Mouse (Mus musculus) left cerebral cortex, postnatal 36 days (tissue): ENCODE results near the gene Scamp1. TPM values are rescaled to one million over a fixed set of nuclear protein-coding genes. Genes with fewer than 3 reads are reported as not detected.
"Not testable (repeated sequence)": the region's sequence is repeated elsewhere in the genome, so short reads cannot be mapped to it uniquely, and the experiment has no call there.

Source experiments
- DNase-seq, 2 experiments: peaks; one replicate each; pipeline ENCODE4 v3.0.0; 2021 to 2022; ENCODE audit warnings: low spot score in 2 of 2, mixed read lengths in 1 of 2
- intact Hi-C: fragments of 180-260 bp; cut with DNase I; formaldehyde crosslinking; loops from one replicate; pipeline ENCODE4 v1.15.1; 2025
- total RNA-seq, 2 experiments: library from RNA; stranded (reverse); gene quantifications; 2 replicates each; pipeline ENCODE4 v1.2.3; 2021

The Scamp1 gene
- total RNA-seq, result 100 to 1,000 TPM; 170 to 175 TPM

- intact Hi-C loops, result loop anchor here (2.0 to 10.0 kb wide), 2 partner anchors 73 to 491 kb away; partner anchors contain the start of gene Ap3b1
- peak; percentile 91 to 95 for DNase-seq
Observed at GRCm38 (mm10) chr13:94285281-94285871, at the start of gene Scamp1. Gene Scamp1 (minus strand): TSS chr13:94285857.

- no peak for DNase-seq
- intact Hi-C loops, result no loop called here
Observed at GRCm38 (mm10) chr13:94330392-94330979, 44.8 kb upstream of the Scamp1 start.

DNA sequence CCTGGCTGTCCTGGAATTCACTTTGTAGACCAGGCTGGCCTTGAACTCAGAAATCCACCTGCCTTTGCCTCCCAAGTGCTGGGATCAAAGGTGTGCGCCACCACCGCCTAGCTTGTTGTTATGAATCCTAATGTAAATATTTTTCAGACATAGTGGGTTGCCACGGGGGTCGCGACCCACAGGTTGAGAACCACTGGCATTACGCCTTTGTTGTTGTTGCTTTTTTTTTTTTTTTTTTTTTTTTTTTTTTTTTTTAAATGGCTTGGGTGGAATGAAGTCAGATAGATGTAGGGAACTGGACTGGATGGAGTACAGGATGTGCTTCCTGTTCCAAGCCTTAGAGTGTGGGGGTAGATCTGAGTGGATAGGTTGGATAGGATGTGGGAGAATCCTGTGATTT is 43.3 kb upstream of the Scamp1 start:
- intact Hi-C loops, result not testable (repeated sequence)

GRCm38 (mm10) chr13:94328063-94328462 is 42.4 kb upstream of the Scamp1 start:
- intact Hi-C loops, result no loop called here
- DNase-seq, result no peak

More for the DNA sequence above, 43.3 kb upstream of the Scamp1 start:
- DNase-seq, result not testable (repeated sequence)

DNA sequence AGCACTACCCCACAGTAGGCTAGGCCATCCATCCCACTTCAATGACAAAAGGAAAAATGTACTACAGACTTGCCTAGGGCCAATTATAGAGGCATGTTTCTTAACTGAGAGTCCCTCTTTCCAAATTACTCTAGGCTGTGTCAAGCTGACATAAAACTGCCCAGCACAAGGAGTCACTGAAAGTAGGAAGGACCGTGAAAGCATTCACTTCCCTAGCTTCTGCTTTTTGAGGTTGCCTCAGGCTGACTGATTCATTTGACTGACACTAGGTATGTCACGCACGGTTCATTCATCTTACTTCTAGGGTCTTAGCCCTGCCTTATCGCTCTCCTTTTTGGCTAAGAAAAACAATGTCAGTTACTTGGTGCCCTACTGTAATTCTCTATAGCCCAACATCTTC is 36.8 kb upstream of the Scamp1 start:
- DNase-seq, result no peak
- intact Hi-C loops, result no loop called here

DNA sequence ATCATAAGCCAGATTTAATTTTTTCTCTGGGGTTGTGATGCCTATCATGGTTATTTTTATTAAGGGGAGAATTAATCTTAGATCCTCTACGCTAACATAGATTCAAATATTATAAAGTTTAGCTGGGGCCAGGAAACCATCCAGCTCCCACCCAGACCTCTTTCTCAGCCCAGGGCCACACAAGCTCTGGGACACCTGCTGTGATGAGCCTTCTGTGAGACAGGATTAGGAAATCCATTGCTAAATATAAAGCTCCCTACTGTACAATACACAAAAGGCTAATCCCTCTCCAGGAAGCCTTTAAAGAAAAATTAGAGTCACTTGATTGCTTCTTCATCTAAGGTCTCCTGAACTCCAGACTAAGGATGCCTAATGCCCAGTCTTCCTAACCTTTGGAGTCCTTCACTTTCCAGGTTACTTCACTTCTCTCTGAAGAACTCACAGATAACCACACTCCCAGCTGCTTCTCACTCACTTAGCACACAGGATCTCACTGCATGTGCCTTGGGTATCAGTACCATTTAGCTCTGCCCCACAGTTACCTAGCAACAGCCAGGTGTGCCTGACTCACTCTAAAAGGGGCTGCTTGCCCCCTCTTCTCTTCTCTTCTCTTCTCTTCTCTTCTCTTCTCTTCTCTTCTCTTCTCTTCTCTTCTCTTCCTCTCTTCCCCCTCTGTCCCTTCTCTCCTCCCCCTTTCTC is 35.6 kb upstream of the Scamp1 start:
- DNase-seq, result no peak
- intact Hi-C loops, result no loop called here

DNA sequence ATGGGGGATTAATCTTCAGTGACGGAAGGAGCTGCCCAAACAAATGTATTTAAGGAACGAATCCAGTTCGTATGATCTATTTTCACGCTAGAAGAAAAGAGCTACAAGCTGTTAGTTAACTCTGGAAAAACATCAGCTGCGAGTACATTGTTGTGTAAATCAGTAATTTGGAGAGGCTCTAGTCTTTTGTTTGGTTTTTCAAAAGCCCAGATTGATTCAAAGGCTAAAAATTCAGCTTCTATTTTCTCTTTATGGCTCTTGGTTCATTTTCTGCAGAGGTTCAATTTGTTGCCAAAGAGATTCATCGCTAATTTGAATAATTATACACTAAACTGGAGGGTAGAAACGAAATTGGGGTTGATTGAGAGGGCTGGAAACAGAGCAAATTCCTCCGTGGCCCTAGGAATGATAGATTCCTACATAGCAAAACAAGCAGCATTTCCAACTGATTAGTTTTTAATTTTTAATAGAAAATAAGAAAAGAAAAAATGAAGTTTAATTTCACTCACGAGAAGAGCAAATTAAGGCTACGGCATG is 31.4 kb upstream of the Scamp1 start:
- DNase-seq, result no peak
- intact Hi-C loops, result no loop called here

GRCm38 (mm10) chr13:94312812-94313211 is 27.2 kb upstream of the Scamp1 start:
- intact Hi-C loops, DNase-seq: not testable (repeated sequence)

GRCm38 (mm10) chr13:94308279-94308678 is 22.6 kb upstream of the Scamp1 start:
- intact Hi-C loops, result no loop called here

DNA sequence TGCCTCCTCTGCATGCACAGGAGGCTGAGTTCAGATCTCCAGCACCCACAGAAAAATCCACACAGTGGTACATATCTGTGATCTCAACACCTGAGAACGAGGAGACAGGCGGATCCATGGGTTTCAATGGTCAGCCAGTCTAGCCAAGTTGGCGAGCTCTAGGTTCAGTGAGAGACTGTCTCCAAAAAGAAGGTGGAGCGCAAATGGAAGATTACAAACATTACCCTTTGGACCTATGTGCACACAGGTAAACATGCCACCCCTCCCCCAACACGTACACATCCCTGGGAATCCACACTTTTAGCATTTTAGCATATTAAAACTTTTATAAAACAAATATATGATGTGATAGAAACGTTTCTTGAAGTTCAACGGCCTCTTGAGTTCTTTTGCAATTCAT is 21.9 kb upstream of the Scamp1 start:
- intact Hi-C loops, result no loop called here
- DNase-seq, result no peak

More at GRCm38 (mm10) chr13:94308279-94308678, 22.6 kb upstream of the Scamp1 start:
- no peak for DNase-seq

GRCm38 (mm10) chr13:94306968-94307289 is 21.3 kb upstream of the Scamp1 start:
- intact Hi-C loops, result no loop called here

DNA sequence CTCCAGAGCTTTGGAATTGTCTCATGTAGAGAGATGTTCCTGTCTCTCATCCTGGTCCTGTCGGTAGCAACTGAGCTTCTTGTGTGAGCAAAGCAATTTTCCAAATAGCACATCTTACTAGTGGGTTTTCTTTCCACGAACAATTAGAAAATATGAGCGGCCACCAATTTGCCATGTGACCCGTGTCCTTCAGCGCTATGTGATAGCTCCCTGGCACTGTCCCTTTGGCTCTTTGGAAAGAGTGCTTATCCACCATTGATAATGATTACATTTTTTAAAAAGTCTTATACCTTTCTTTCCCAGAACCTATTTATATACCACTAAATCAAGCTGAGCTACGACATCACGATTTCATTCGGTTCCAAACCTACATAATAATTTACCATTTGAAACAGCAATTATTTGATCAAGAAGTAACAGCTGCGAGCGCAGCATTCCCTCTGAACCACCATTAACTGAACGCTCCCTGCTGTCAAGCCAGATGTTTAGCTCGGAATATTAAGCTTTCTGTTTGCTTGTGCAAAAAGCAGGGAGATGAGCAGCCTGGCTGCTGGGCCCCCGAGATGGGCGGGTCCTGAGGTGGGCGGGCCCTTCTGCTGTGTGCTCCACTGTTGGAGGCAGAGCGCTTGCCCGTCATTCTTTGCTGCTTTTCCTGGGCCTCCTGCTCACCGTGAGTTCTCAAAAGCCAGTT is 20.8 kb upstream of the Scamp1 start:
- intact Hi-C loops, result no loop called here
- DNase-seq, result peak in 1 of 2 experiments; percentile 14

More at GRCm38 (mm10) chr13:94306968-94307289, 21.3 kb upstream of the Scamp1 start:
- no peak for DNase-seq

- intact Hi-C loops, result no loop called here
- DNase-seq, result no peak
Observed at GRCm38 (mm10) chr13:94300946-94301538, 15.4 kb upstream of the Scamp1 start.

- no peak for DNase-seq
- intact Hi-C loops, result no loop called here
Observed at GRCm38 (mm10) chr13:94300232-94300631, 14.6 kb upstream of the Scamp1 start.

DNA sequence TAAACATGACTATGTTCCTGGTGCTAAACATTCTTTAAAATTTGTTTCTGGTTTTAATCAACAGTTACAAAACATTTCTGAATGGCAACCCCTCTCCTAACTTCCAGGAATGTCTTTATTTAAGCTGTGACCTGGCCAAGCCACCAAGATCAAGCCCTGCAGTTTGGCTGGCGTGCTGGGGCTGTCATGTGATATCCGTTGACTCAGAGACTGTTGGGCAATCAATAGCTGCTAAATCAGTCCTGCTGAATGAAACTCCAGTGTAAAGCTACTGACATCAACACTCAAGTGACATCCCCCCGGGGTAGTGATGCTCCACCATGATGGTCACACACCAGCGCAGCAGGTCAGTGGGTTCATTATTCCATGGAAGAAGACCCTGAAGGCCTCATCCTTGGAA is 12.7 kb upstream of the Scamp1 start:
- intact Hi-C loops, result no loop called here
- DNase-seq, result no peak

- DNase-seq, result no peak
- intact Hi-C loops, result no loop called here
Observed at GRCm38 (mm10) chr13:94296371-94296770, 10.7 kb upstream of the Scamp1 start.

GRCm38 (mm10) chr13:94295922-94296321 is 10.3 kb upstream of the Scamp1 start:
- DNase-seq, result no peak
- intact Hi-C loops, result no loop called here

DNA sequence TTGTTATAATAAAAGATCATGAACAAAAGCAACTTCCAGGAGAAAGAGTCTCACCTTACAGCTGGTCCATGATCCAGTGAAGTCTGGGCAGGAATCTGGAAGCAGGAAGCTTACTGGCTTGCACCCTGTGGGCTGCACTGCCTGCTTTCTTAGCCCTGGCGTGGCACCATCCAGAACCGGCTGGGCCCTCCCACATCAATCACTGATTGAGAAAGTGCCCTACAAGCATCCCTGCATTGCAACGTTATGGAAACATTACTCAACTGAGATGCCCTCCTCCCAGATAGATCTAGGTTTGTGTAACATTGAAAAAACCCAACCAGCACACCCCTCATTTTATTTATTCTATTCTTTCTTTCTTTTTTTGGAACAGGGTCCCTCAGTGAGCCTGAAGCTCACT is 9.2 kb upstream of the Scamp1 start:
- DNase-seq, result no peak
- intact Hi-C loops, result no loop called here

GRCm38 (mm10) chr13:94293911-94294310 is 8.3 kb upstream of the Scamp1 start:
- intact Hi-C loops, result no loop called here

GRCm38 (mm10) chr13:94286195-94286594 is 538 bp upstream of the Scamp1 start:
- DNase-seq, result peak in 1 of 2 experiments; percentile 33
- intact Hi-C loops, result loop anchor here (10.0 kb wide), 1 partner anchor 491 kb away; no protein-coding TSS in a partner anchor

More at GRCm38 (mm10) chr13:94293911-94294310, 8.3 kb upstream of the Scamp1 start:
- no peak for DNase-seq
